Mouse (Mus musculus): ENCODE measurements at regions not wholly inside any gene's neighbourhood (a gene's known extent, or its start where the extent isn't known, plus 50 kb on each side); places are given as distances from the start of the nearest gene placed in this dataset.

DNA sequence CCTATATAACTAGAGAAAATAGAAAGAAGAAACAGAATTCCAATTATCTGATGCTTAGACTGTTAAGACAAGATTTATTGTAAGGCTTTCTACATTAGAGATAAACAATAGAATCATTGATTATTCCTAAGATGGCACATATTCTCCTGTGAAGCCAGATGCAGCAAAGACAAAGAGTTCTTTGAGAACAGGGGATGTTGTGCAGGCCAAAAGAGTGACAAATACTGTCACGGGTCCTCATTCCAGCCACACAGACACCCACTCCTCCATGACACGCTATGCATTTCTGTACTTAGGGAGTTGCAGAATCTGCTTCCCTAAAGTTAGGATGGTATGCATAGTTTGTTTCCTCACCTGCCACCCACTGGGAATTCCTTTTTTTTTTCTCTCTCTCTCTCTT, 245.2 kb downstream of the Sv2b start:
- no peak overlapping the region for H3K4me2 ChIP-seq (replicated peaks)
- H3K9me3 ChIP-seq: no peaks in the 10 kb centered on the region
- WGBS: 80% methylated on average over 2 of the region's 2 CpGs
- H3K27me3 ChIP-seq: no peaks in the 10 kb centered on the region
- no peaks in the 10 kb centered on the region for H3K4me1 ChIP-seq
- H3K4me3 ChIP-seq: no peak overlapping the region
- H3K36me3 ChIP-seq: no peaks in the 10 kb centered on the region
- no peak for ATAC-seq (ENCODE audit: low FRiP score, low read depth)
- no peak overlapping the region for H3K27ac ChIP-seq
- H3K9ac ChIP-seq: no peak overlapping the region

DNA sequence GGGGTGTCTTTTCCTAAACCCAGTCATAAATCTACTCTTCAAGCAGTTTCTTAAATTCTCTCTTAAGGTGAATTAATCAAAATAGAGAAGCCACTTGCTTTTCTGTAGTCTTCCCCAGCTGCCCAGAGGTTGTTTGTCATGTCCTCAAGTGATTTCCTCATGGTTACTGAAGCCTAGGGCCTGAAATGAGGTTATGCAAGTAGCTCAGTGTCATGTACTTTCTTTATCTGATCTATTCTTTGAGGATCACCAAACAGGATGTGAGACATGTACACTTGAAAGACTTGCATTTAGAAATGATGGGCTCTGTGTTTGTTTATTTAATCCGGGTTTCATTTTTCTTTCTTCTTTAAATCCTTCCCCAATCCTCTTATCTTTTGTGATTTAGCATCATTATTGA, 258.8 kb downstream of the Sv2b start:
- Histone ChIP-seq H3K9ac (no peak overlapping the region), H3K4me2 (replicated peaks) (no peak overlapping the region), H3K4me3 (no peak overlapping the region), H3K27ac (no peak overlapping the region), H3K4me1 (no peaks in the 10 kb centered on the region), H3K9me3 (no peaks in the 10 kb centered on the region), H3K27me3 (no peaks in the 10 kb centered on the region), H3K36me3 (no peaks in the 10 kb centered on the region)
- no peak for ATAC-seq (ENCODE audit: low FRiP score, low read depth)
- WGBS: 89% methylated on average over 1 of the region's 1 CpGs

DNA sequence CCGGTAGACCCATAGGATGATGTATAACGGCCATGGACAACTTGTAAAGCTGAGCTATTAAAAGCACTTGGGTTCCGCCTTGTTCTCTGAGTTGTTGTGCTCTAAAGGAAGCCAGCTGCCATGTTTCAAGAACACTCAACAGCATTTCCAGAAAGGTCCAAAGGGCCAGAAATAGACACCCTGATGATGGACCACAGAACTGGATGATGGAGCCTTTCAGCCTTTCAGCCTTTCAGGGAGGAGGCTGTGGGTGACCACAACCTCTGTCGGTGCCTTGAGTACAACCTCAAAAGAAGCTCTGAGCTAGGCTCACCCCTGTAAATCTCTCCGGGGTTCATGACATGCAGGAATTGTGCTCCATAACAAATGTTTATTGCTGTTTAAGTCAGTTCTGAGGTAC, 259.3 kb downstream of the Sv2b start:
- no peak for ATAC-seq (ENCODE audit: low FRiP score, low read depth)
- H3K4me2 ChIP-seq (replicated peaks): no peak overlapping the region
- no peaks in the 10 kb centered on the region for H3K4me1 ChIP-seq
- H3K36me3 ChIP-seq: no peaks in the 10 kb centered on the region
- H3K4me3 ChIP-seq: no peak overlapping the region
- no peak overlapping the region for H3K9ac ChIP-seq
- H3K27me3 ChIP-seq: no peaks in the 10 kb centered on the region
- no peak overlapping the region for H3K27ac ChIP-seq
- 72% methylated on average over 5 of the region's 5 CpGs for WGBS
- H3K9me3 ChIP-seq: no peaks in the 10 kb centered on the region

DNA sequence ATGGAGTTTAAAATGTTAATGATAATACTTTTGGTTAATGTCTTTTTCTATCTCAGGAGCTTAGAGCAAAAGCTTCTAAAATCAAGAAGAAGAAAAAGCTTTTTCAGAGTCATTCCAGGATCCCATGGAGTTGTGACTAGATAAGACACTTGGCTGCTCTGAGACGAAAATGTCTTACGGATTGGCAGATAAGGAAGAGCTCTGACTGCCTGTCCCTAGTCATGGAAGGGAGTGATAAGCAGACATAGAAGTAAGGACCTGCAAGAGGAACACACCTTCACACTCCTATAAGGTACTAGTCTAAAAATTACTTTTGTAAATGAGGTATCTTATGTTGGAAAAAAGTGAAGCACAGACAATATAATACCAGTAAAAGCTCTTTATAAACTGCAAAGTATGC, 260.2 kb downstream of the Sv2b start:
- no peak for ATAC-seq (ENCODE audit: low FRiP score, low read depth)
- Histone ChIP-seq H3K9me3 (no peaks in the 10 kb centered on the region), H3K27me3 (no peaks in the 10 kb centered on the region), H3K4me2 (replicated peaks) (no peak overlapping the region), H3K36me3 (no peaks in the 10 kb centered on the region), H3K27ac (no peak overlapping the region), H3K4me1 (no peaks in the 10 kb centered on the region), H3K9ac (no peak overlapping the region), H3K4me3 (no peak overlapping the region)
- 83% methylated on average over 2 of the region's 2 CpGs for WGBS

DNA sequence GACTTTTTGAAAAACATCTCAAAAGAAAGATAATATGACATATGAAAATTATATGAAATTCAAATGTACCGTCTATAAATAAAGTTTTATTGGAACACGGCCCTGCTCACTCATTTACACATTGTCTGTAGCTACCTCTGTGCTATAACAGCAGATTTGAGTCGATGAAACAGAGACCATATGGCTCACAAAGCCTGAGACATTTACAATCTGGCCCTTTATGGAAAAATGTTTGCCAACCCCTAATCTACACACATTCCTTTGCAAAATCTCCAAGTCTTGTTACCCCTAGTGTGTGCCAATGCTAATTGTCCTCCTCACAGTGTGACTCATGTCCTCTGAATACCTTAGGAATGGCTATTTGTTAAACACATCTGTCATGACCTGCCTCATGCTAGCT, 261.2 kb downstream of the Sv2b start:
- no peak overlapping the region for H3K4me2 ChIP-seq (replicated peaks)
- H3K27ac ChIP-seq: no peak overlapping the region
- no peak for ATAC-seq (ENCODE audit: low FRiP score, low read depth)
- no peak overlapping the region for H3K9ac ChIP-seq
- H3K27me3 ChIP-seq: no peaks in the 10 kb centered on the region
- 75% methylated on average over 3 of the region's 3 CpGs for WGBS
- no peak overlapping the region for H3K4me3 ChIP-seq
- no peaks in the 10 kb centered on the region for H3K9me3 ChIP-seq
- H3K4me1 ChIP-seq: no peaks in the 10 kb centered on the region
- H3K36me3 ChIP-seq: no peaks in the 10 kb centered on the region

DNA sequence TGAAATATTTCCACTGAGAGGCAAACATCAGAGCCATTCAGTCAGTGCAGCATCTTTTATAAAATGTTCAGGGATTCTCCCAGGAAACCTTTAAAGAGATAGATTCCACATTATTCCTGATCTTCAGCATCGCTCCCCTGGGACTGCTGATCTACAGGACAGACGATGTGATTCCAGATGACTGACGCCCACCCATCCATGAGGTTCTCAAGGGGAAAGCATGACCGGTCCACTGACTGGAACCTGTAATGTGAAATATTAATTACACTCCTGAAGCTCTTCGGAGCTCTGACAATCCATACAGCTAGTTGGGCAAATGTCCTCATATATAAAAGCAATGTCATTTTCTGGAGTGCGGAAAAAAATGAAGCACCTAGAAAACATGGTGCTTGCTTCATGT, 268.2 kb downstream of the Sv2b start:
- no peak for ATAC-seq (ENCODE audit: low FRiP score, low read depth)
- H3K4me3 ChIP-seq: no peak overlapping the region
- no peaks in the 10 kb centered on the region for H3K27me3 ChIP-seq
- no peak overlapping the region for H3K4me2 ChIP-seq (replicated peaks)
- H3K36me3 ChIP-seq: no peaks in the 10 kb centered on the region
- H3K9ac ChIP-seq: no peak overlapping the region
- no peak overlapping the region for H3K27ac ChIP-seq
- H3K9me3 ChIP-seq: no peaks in the 10 kb centered on the region
- no peaks in the 10 kb centered on the region for H3K4me1 ChIP-seq
- 91% methylated on average over 6 of the region's 6 CpGs for WGBS

DNA sequence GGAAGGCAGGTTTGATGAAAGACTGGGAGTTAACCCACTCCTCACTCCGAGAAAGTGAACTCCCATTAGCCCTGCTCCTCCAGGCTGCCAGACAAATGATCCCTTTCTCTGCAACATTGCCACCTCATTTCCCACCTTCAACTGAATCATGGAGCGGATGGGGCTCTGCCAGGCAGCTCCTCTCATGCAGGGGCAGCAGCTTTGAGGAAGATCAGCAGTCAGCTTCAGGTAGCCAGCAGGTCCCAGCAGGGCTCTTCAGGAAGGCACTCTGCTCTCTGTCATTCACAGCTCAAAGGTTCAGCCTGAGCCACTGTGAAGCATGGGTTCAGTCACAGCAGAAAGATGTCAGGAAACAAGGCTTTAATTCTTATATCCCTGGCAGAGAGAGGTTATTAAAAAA, 282.9 kb downstream of the Sv2b start:
- no peak overlapping the region for H3K27ac ChIP-seq
- 31% methylated on average over 2 of the region's 2 CpGs for WGBS
- H3K9ac ChIP-seq: no peak overlapping the region
- no peak overlapping the region for H3K4me2 ChIP-seq (replicated peaks)
- ATAC-seq (ENCODE audit: low FRiP score, low read depth): no peak
- H3K4me1 ChIP-seq: no peaks in the 10 kb centered on the region
- H3K9me3 ChIP-seq: 0 out of 2 replicates have a peak, but pooled peaks cover 6% of the 10 kb centered on the region
- H3K27me3 ChIP-seq: peaks cover 4% of the 10 kb centered on the region; the same call in 1 of the 2 replicates
- H3K36me3 ChIP-seq: no peaks in the 10 kb centered on the region
- H3K4me3 ChIP-seq: no peak overlapping the region

DNA sequence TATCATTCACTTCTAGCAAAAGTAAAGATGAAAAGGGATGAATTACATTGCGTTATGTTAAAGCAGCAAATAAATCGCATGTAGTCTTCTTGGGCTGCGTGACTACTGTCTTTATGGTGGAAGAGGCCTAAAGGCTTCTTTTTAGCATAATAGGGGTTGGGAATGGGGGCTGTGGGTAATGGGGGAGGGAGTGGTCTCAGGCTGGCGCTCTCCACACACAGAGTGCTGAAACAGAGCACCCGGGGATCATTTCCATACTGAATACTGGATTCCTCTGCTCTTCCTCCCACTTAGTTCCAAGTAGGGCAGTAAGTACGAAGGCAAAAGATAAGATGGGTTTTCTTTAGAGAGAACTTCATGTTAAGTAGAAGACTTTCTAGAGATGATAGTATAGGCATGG, 287.1 kb downstream of the Sv2b start:
- H3K27ac ChIP-seq: no peak overlapping the region
- 51% methylated on average over 6 of the region's 6 CpGs for WGBS
- no peak for ATAC-seq (ENCODE audit: low FRiP score, low read depth)

DNA sequence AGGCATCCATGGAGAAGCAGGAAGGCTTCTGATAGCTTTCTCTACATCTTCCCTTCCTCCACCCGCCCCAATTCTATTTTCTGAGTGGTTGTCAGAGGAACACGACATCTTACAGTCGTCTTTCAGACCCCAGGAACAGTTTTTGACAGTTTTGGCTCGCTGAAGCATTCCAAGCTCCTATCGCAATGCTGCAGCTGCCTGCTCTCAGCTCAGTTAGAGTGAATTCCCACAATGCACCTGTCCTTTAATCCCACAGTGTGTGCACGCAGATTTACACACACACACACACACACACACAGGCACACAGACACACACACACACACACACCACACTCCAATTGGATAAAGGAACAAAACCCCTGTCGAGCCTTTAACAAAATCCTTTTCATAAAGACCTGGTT, 290.4 kb downstream of the Sv2b start:
- no peak overlapping the region for H3K9ac ChIP-seq
- no peaks in the 10 kb centered on the region for H3K4me1 ChIP-seq
- H3K4me2 ChIP-seq (replicated peaks): no peak overlapping the region
- no peak overlapping the region for H3K4me3 ChIP-seq
- no peaks in the 10 kb centered on the region for H3K9me3 ChIP-seq
- no peak for ATAC-seq (ENCODE audit: low FRiP score, low read depth)
- H3K27ac ChIP-seq: no peak overlapping the region
- 69% methylated on average over 7 of the region's 7 CpGs for WGBS
- H3K36me3 ChIP-seq: no peaks in the 10 kb centered on the region
- no peaks in the 10 kb centered on the region for H3K27me3 ChIP-seq

More for the DNA sequence above, 287.1 kb downstream of the Sv2b start:
- Histone ChIP-seq H3K36me3 (no peaks in the 10 kb centered on the region), H3K4me1 (no peaks in the 10 kb centered on the region), H3K27me3 (no peaks in the 10 kb centered on the region), H3K9me3 (no peaks in the 10 kb centered on the region), H3K4me3 (no peak overlapping the region), H3K9ac (no peak overlapping the region), H3K4me2 (replicated peaks) (no peak overlapping the region)

DNA sequence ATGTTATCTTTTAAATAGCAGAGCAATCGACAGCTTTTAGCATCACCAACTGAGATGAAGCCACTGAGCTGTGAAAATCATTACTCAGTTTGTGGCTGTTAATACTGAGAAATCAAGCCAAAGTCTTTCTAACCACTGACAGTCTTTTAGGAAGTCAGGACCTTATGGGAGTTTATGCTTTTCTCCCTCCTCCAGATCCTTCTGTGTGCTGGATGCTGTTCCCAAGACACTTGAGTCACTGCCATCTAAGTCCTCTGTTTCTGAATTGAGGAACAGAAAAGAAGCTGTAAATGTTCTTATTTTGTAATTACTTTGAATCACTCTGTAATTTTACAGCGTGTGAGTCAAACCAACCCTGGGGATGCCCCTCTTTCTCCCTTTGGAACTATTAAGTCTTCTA, 300.6 kb downstream of the Sv2b start:
- Histone ChIP-seq H3K4me1 (no peaks in the 10 kb centered on the region), H3K9me3 (no peaks in the 10 kb centered on the region), H3K4me2 (replicated peaks) (no peak overlapping the region), H3K27me3 (no peaks in the 10 kb centered on the region), H3K9ac (no peak overlapping the region), H3K4me3 (no peak overlapping the region), H3K27ac (no peak overlapping the region), H3K36me3 (no peaks in the 10 kb centered on the region)
- WGBS: 78% methylated on average over 2 of the region's 2 CpGs
- ATAC-seq (ENCODE audit: low FRiP score, low read depth): no peak

DNA sequence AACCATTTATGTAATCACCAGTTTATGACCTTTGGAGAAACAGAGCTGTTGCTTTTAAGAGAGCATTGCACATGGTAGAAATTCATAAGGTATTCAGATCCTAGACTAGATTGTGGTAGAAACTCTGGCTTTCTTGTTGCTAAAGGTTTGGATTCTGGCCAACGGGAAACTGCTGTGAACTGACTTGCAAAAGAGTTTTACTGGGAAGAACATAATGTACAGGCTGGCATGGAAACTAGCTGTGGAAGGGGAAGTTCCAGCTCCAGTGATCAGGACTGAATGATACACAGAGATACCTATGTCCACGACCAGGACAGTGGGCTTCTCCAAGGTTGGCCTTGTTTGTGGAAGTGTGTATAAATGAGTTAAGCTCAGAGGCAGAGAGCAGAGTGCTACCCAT, 318.9 kb downstream of the Sv2b start:
- H3K9me3 ChIP-seq: no peaks in the 10 kb centered on the region
- no peak overlapping the region for H3K27ac ChIP-seq
- 0 out of 2 replicates have a peak, but pooled peaks cover 4% of the 10 kb centered on the region for H3K4me1 ChIP-seq
- ATAC-seq (ENCODE audit: low FRiP score, low read depth): no peak
- 69% methylated on average over 2 of the region's 2 CpGs for WGBS
- no peaks in the 10 kb centered on the region for H3K36me3 ChIP-seq
- H3K9ac ChIP-seq: no peak overlapping the region
- H3K27me3 ChIP-seq: no peaks in the 10 kb centered on the region
- no peak overlapping the region for H3K4me3 ChIP-seq
- no peak overlapping the region for H3K4me2 ChIP-seq (replicated peaks)

DNA sequence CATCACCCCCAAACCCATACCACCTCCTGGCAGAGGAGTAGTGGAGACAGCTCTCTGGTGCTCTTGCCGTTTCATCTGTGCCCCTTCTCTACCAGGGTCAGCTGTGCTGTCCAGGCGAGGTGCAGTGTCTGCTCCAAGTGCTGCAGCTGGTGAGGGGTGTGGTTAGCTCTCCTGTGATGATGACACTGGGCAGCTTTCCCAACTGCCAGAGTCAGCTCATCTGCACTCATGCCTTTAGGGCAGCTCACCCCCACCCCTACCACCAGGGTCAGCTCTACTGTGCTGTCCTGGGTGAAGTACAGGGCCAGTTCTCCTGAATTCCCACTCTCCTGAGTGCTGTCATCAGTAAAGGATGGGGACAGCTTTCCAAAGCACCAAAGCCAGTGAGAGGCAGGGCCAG, 329.6 kb downstream of the Sv2b start:
- 34% methylated on average over 2 of the region's 2 CpGs for WGBS
- no peak for ATAC-seq (ENCODE audit: low FRiP score, low read depth)

DNA sequence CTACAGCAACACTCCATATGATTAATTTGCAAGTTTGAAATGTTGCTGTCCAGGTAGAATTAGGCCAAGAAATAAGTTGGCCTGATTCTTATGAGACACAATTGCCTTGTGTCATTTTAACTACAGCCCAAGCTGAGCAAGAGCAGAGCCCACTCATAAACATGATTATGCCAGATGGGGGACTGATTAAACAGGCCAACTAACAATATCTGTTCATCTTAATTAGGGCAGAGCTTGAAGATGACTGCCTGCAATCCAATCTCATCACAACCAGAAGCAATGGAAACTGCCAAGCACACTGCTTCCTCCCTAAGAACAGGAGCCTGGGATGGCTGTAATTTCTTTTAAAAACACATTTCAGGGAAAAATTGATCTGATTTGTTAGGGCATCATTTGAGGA, 333.1 kb downstream of the Sv2b start:
- Histone ChIP-seq H3K9me3 (no peaks in the 10 kb centered on the region), H3K4me1 (no peaks in the 10 kb centered on the region), H3K9ac (no peak overlapping the region), H3K27me3 (no peaks in the 10 kb centered on the region), H3K4me2 (replicated peaks) (no peak overlapping the region), H3K27ac (no peak overlapping the region), H3K36me3 (no peaks in the 10 kb centered on the region), H3K4me3 (no peak overlapping the region)
- ATAC-seq (ENCODE audit: low FRiP score, low read depth): no peak

More for the DNA sequence above, 329.6 kb downstream of the Sv2b start:
- Histone ChIP-seq H3K4me3 (no peak overlapping the region), H3K27me3 (no peaks in the 10 kb centered on the region), H3K4me1 (no peaks in the 10 kb centered on the region), H3K9ac (no peak overlapping the region), H3K4me2 (replicated peaks) (no peak overlapping the region), H3K27ac (no peak overlapping the region), H3K36me3 (no peaks in the 10 kb centered on the region), H3K9me3 (no peaks in the 10 kb centered on the region)
